18 mouse cellular contexts compared by ENCODE assay signal in the genomic region with DNA sequence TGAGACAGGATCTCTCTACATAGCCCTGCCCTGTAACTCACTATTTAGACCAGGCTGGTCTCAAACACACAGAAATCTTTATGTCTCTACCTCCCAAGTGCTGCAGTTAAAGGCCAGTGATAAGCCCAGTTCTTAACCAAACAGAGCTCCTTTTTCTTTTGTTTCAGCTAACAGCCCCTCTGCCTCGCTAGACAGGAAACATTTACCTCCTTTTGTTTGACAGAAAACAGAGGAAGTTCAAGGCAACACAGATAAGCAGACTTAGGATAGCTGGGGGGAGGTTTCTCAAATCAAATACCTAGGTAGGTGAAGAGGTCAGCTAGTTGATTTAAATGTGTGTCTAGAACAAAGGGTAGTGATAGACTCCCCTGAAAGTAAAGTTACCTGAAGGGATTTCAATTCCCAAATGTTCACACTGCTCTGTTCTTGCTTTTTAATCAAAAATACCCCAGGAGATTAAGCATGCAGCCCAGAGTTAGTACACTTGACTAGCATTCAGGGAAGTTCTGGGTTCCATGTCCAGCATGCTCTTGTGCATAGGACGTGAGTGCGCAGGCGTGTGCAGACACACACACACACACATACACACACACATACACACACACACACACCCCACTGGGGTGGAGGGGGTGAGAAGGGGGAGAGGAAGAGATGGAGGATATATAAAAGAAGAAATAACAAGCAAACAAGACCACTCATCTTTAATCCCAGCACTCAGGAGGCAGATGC. TPM values are rescaled to one million over a fixed set of nuclear protein-coding genes. Genes with fewer than 3 reads are reported as not detected.
DNase-seq lines count a peak whose midpoint lies in the region; ATAC-seq and TF ChIP-seq lines count a peak whose summit lies in the region.
"Had no signal": no experiment of that assay in that cellular context is flagged by ENCODE, and none has a peak within 500 bp of the region (broad histone marks: within the 10 kb centered on the region; RNA-seq: fewer than 3 reads in every experiment).

No protein-coding gene starts in this region.

- no peak overlapping the region for H3K4me2 ChIP-seq in heart, embryonic 14.5 days (ENCODE audit: low read length)
- H3K4me2 ChIP-seq in lung, embryonic 16.5 days (ENCODE audit: low read depth, low read length): no peak overlapping the region
- H3K4me2 ChIP-seq: hindbrain, embryonic 14.5 days; liver, embryonic 13.5 days; neural tube, embryonic 12.5 days had no signal

- in situ Hi-C loops in ES-E14 (cut with MboI; ENCODE audit: low sequenced_read_pairs in 2 of 2, unreplicated experiment in 2 of 2): no loop called here

- H3K4me3 ChIP-seq in heart, embryonic 14.5 days (ENCODE audit: control insufficient read depth in 1 of 2, insufficient read depth in 1 of 2, low read depth in 1 of 2, low read length in 2 of 2): no peak overlapping the region
- H3K4me3 ChIP-seq in lung, embryonic 16.5 days (ENCODE audit: low read length): no peak overlapping the region
- H3K4me3 ChIP-seq in ES-E14 (ENCODE audit: insufficient read depth in 1 of 2, low read depth in 1 of 2, low read length in 2 of 2, poor library complexity in 1 of 2, severe bottlenecking in 1 of 2): no peak overlapping the region
- H3K4me3 ChIP-seq: liver, embryonic 13.5 days; neural tube, embryonic 12.5 days had no signal

- no peak overlapping the region for H3K9ac ChIP-seq in heart, embryonic 14.5 days (ENCODE audit: low read length)
- no peak overlapping the region for H3K9ac ChIP-seq in lung, embryonic 16.5 days (ENCODE audit: low read length)
- no peak overlapping the region for H3K9ac ChIP-seq in ES-E14 (ENCODE audit: insufficient read depth, low read depth, low read length, poor library complexity, severe bottlenecking)
- H3K9ac ChIP-seq: hindbrain, embryonic 14.5 days; liver, embryonic 13.5 days; neural tube, embryonic 12.5 days had no signal

- peak overlapping the region; percentile 23 to 53; a peak in 2 of 4 replicates for H3K27ac ChIP-seq in heart, embryonic 14.5 days (replicated peaks in 1 of 2; ENCODE audit: control insufficient read depth in 1 of 2, insufficient read depth in 1 of 2, low read depth in 2 of 2, low read length in 2 of 2)
- peak overlapping the region; percentile 63 for H3K27ac ChIP-seq in lung, embryonic 16.5 days (ENCODE audit: low read length)
- no peak overlapping the region for H3K27ac ChIP-seq in ES-E14 (ENCODE audit: insufficient read depth, low read depth, low read length, poor library complexity, severe bottlenecking)
- H3K27ac ChIP-seq: hindbrain, embryonic 14.5 days; liver, embryonic 13.5 days; neural tube, embryonic 12.5 days had no signal

- H3K4me1 ChIP-seq in heart, embryonic 14.5 days (ENCODE audit: control insufficient read depth in 2 of 2, insufficient read depth in 2 of 2, low read length in 2 of 2): peaks cover 9 to 27% of the 10 kb centered on the region in 2 experiments; a peak in 3 of 4 replicates
- H3K4me1 ChIP-seq in lung, embryonic 16.5 days (replicated peaks; ENCODE audit: control insufficient read depth, insufficient read depth, low read length): peaks cover 16% of the 10 kb centered on the region
- peaks cover 3 to 11% of the 10 kb centered on the region in 2 experiments; a peak in 3 of 4 replicates for H3K4me1 ChIP-seq in ES-E14 (ENCODE audit: control insufficient read depth in 2 of 2, insufficient read depth in 2 of 2, low read length in 2 of 2, poor library complexity in 1 of 2)

- 71% methylated on average over 4 of the region's 4 CpGs for WGBS in heart, embryonic 14.5 days
- 59% methylated on average over 4 of the region's 4 CpGs for WGBS in lung, embryonic 16.5 days

- no peak for ATAC-seq in heart, embryonic 14.5 days (ENCODE audit: insufficient number of reproducible peaks, insufficient read depth, low FRiP score, low read depth)
- no peak for ATAC-seq in lung, embryonic 16.5 days (ENCODE audit: low read depth)
- ATAC-seq: activated CD4-positive, CD25-positive, alpha-beta regulatory T cell, adult 4 months; forebrain, embryonic 14.5 days had no signal

- H3K36me3 ChIP-seq in heart, embryonic 14.5 days (ENCODE audit: control insufficient read depth, insufficient read depth, low read length): no peaks in the 10 kb centered on the region
- H3K36me3 ChIP-seq in lung, embryonic 16.5 days (ENCODE audit: control insufficient read depth, insufficient read depth, low read length): no peaks in the 10 kb centered on the region
- no peaks in the 10 kb centered on the region for H3K36me3 ChIP-seq in ES-E14 (ENCODE audit: control insufficient read depth, insufficient read depth, low read length, poor library complexity, severe bottlenecking)
- H3K36me3 ChIP-seq: G1E; liver, embryonic 13.5 days; neural tube, embryonic 12.5 days had no signal

- DNase-seq in heart, postnatal 4 days: no peak
- no peak for DNase-seq in lung, postnatal 10 days
- DNase-seq in ES-E14 (ENCODE audit: low read depth, low spot score): peak; percentile 60
- DNase-seq in thymus, postnatal 14 days: peak; percentile 47
- DNase-seq in embryo, embryonic 10.5 days (ENCODE audit: low spot score): no peak
- DNase-seq: B cell, adult 2 months; cerebellum, postnatal 14 days; kidney, adult 18-20 months; kidney, postnatal 25 days; liver, embryonic 13.5 days; right cerebral cortex, postnatal 14 days had no signal

- H3K27me3 ChIP-seq in heart, embryonic 14.5 days (ENCODE audit: control insufficient read depth, insufficient read depth, low read length): no peaks in the 10 kb centered on the region
- no peaks in the 10 kb centered on the region for H3K27me3 ChIP-seq in lung, embryonic 16.5 days (ENCODE audit: control insufficient read depth, insufficient read depth, low read depth, low read length)
- H3K27me3 ChIP-seq: liver, embryonic 13.5 days; neural tube, embryonic 12.5 days had no signal

- H3K9me3 ChIP-seq in heart, embryonic 14.5 days (ENCODE audit: control insufficient read depth, low read length): no peaks in the 10 kb centered on the region
- H3K9me3 ChIP-seq in lung, embryonic 16.5 days (ENCODE audit: control insufficient read depth, low read length): no peaks in the 10 kb centered on the region
- no peaks in the 10 kb centered on the region for H3K9me3 ChIP-seq in ES-E14 (ENCODE audit: control insufficient read depth, insufficient read depth, low read depth, low read length)
- H3K9me3 ChIP-seq: G1E; liver, embryonic 13.5 days; neural tube, embryonic 12.5 days had no signal

TF ChIP-seq in ES-E14, 5 proteins besides CTCF, POLR2A, EP300 and RAD21:
- TF ChIP-seq MAFK (IDR thresholded peaks at IDR 0.05; ENCODE audit: insufficient read depth, low read depth, low read length) (no peak), ZNF384 (IDR thresholded peaks at IDR 0.05; ENCODE audit: low read depth, low read length) (no peak), HCFC1 (IDR thresholded peaks at IDR 0.05; ENCODE audit: borderline replicate concordance, insufficient read depth, low read length) (no peak), ZC3H11A (IDR thresholded peaks at IDR 0.05; ENCODE audit: borderline replicate concordance, low read depth, low read length) (no peak), CHD2 (IDR thresholded peaks at IDR 0.05; ENCODE audit: low read depth, low read length) (no peak)

RNA-seq across cellular contexts. Expression of a gene that starts 3.8 kb away (rescaled TPM):
- polyA plus RNA-seq in heart, embryonic 14.5 days (2014; fragmentation: Nextera tagmentation; extraction: Ambion mirVana): 17.3 and 19.0 TPM in 2 replicates
- total RNA-seq in heart, postnatal 4 days (2021): 10 to 100 TPM; 50.6 to 58.0 TPM
- polyA plus RNA-seq in lung, embryonic 16.5 days (2015; fragmentation: Nextera tagmentation; extraction: Ambion mirVana): 22.9 and 23.9 TPM in 2 replicates
- total RNA-seq in ES-E14 (2012; rRNA removed): 15.5 and 21.0 TPM in 2 replicates

RNA-seq across cellular contexts. Expression of a gene that starts 54.7 kb away (rescaled TPM):
- polyA plus RNA-seq in heart, embryonic 14.5 days (2014; fragmentation: Nextera tagmentation; extraction: Ambion mirVana): 11.6 and 16.3 TPM in 2 replicates
- total RNA-seq in heart, postnatal 4 days (2021): 1 to 10 TPM; 2.3 to 2.9 TPM
- 6.5 and 8.0 TPM in 2 replicates for polyA plus RNA-seq in lung, embryonic 16.5 days (2015; fragmentation: Nextera tagmentation; extraction: Ambion mirVana)
- 17.5 and 18.9 TPM in 2 replicates for total RNA-seq in ES-E14 (2012; rRNA removed)

Comparison
In these comparisons a context has a peak if more than half of its experiments do, and no peak if none do; other contexts are left out.
1. DNase-seq: peak in ES-E14 (single experiment) and thymus, postnatal 14 days (single experiment); none in heart, postnatal 4 days (single experiment), lung, postnatal 10 days (single experiment) and embryo, embryonic 10.5 days (single experiment).